8 mouse cellular contexts compared by ENCODE assay signal in the genomic region with DNA sequence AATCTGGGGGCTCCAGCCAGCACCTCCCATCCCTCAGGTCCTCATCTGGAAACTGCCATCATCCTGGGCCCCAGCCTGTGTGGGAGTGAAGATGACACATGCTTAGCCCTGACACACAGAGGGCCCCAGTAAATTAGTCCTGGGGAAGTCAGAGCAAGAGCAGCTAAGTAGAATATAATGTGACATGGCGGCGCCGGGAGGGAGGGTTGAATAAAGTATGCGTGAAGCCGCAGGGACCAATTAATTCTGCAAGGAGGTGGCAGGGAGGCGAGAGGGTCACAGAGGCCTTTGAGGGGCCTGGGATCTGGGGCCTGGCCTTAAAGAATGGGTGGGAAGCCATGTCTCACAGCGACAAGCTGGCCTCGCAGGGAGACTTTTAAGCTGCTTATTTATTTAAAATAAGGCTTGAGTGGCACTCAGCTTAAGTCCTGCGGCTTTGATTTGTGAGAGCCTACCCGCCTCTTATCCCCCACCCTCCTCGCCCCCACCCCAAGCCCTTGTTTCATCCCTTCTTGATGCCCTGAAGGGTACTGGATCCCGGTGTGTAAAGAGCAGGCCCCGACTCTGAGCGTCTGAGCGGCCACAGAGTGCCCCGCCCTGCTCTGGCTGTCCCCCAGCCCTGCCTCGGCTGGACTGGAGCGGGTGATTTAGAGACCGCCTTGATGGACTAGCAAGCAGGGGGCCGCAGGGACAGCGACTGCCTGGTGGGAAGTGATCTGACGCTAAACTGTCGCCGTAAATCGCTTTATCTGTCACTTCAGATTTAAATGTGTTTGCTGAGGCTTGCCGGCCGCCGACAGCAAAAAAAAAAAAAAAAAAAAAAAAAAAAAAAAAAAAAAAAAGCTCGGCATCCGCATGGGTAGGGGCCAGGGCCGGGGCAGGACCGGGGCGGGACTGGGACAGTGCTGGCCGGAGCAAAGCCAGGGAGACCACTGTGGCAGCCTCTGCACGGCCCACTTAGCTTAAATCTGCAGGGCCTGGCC. TPM values are rescaled to one million over a fixed set of nuclear protein-coding genes. Genes with fewer than 3 reads are reported as not detected.
DNase-seq lines count a peak whose midpoint lies in the region; ATAC-seq and TF ChIP-seq lines count a peak whose summit lies in the region.

No protein-coding gene starts in this region.

- intact Hi-C loops in gastrocnemius, adult 2 months (cut with DNase I), result loop anchor here (2.0 to 10.0 kb wide), 2 partner anchors 91 to 345 kb away; a partner anchor contains a TSS

- H3K27ac ChIP-seq in gastrocnemius, adult 2 months, result peak overlapping the region; percentile 40; the same call in 1 of the 2 replicates
- peak overlapping the region; percentile 74 for H3K27ac ChIP-seq in forebrain, embryonic 11.5 days (ENCODE audit: low read depth, low read length)
- H3K27ac ChIP-seq in intestine, embryonic 14.5 days (ENCODE audit: low read depth), result no peak overlapping the region
- H3K27ac ChIP-seq in midbrain, embryonic 15.5 days, result peak overlapping the region; percentile 58

- H3K9me3 ChIP-seq in forebrain, embryonic 11.5 days (ENCODE audit: control insufficient read depth, low read length), result no peaks in the 10 kb centered on the region
- no peaks in the 10 kb centered on the region for H3K9me3 ChIP-seq in intestine, embryonic 14.5 days (ENCODE audit: control insufficient read depth, low read length)
- no peaks in the 10 kb centered on the region for H3K9me3 ChIP-seq in midbrain, embryonic 15.5 days

- 2% methylated on average over 34 of the region's 35 CpGs for whole genome bisulfite sequencing in forebrain, embryonic 11.5 days
- 11% methylated on average over 33 of the region's 35 CpGs for WGBS in intestine, embryonic 14.5 days
- 3% methylated on average over 35 of the region's 35 CpGs for WGBS in midbrain, embryonic 15.5 days

- H3K4me1 ChIP-seq in forebrain, embryonic 11.5 days (replicated peaks; ENCODE audit: control insufficient read depth, insufficient read depth, low read length), result peaks cover 44% of the 10 kb centered on the region
- H3K4me1 ChIP-seq in intestine, embryonic 14.5 days (replicated peaks; ENCODE audit: control insufficient read depth, insufficient read depth, low read length), result peaks cover 37% of the 10 kb centered on the region
- H3K4me1 ChIP-seq in midbrain, embryonic 15.5 days, result peaks cover 80% of the 10 kb centered on the region

- peak; percentile 62 for ATAC-seq in forebrain, embryonic 11.5 days (replicated peaks; ENCODE audit: low FRiP score)
- ATAC-seq in intestine, embryonic 14.5 days (replicated peaks; ENCODE audit: low FRiP score, low TSS enrichment, low read depth), result no peak
- peak; percentile 55 for ATAC-seq in midbrain, embryonic 15.5 days (replicated peaks)

- peak overlapping the region; percentile 50 for H3K4me3 ChIP-seq in gastrocnemius, adult 2 months
- H3K4me3 ChIP-seq in forebrain, embryonic 11.5 days (ENCODE audit: low read depth, low read length), result no peak overlapping the region
- no peak overlapping the region for H3K4me3 ChIP-seq in intestine, embryonic 14.5 days (ENCODE audit: low read depth, low read length)
- H3K4me3 ChIP-seq in midbrain, embryonic 15.5 days, result no peak overlapping the region

- TF ChIP-seq CTCF in gastrocnemius, adult 2 months (IDR thresholded peaks at IDR 0.05), result no peak

- peak; percentile 67 for DNase-seq in gastrocnemius, adult 2 months
- DNase-seq in gastrocnemius, adult 18-20 months (ENCODE audit: low spot score), result no peak
- DNase-seq in forebrain, embryonic 11.5 days (ENCODE audit: low spot score), result peak; percentile 79
- no peak for DNase-seq in intestine, embryonic 14.5 days (ENCODE audit: low spot score)
- DNase-seq in layer of hippocampus, postnatal 25 days (ENCODE audit: extremely low spot score in 1 of 2, low spot score in 1 of 2), result no peak
- no peak for DNase-seq in T-cell, adult 2 months (ENCODE audit: low spot score)
- DNase-seq in frontal cortex, adult 2 months (ENCODE audit: extremely low spot score in 1 of 2, low spot score in 1 of 2), result no peak

- H3K9ac ChIP-seq in forebrain, embryonic 11.5 days (ENCODE audit: low read length), result peak overlapping the region; percentile 51
- H3K9ac ChIP-seq in intestine, embryonic 14.5 days (ENCODE audit: low read length), result no peak overlapping the region
- peak overlapping the region; percentile 13; the same call in 1 of the 2 replicates for H3K9ac ChIP-seq in midbrain, embryonic 15.5 days

- H3K27me3 ChIP-seq in forebrain, embryonic 11.5 days (ENCODE audit: control insufficient read depth, insufficient read depth, low read length), result peaks cover 4% of the 10 kb centered on the region
- peaks cover 21% of the 10 kb centered on the region for H3K27me3 ChIP-seq in intestine, embryonic 14.5 days (replicated peaks; ENCODE audit: control insufficient read depth, insufficient read depth, low read length)
- 0 out of 2 replicates have a peak, but pooled peaks cover 13% of the 10 kb centered on the region for H3K27me3 ChIP-seq in midbrain, embryonic 15.5 days (replicated peaks)

- H3K36me3 ChIP-seq in forebrain, embryonic 11.5 days (ENCODE audit: control insufficient read depth, insufficient read depth, low read length), result no peaks in the 10 kb centered on the region
- no peaks in the 10 kb centered on the region for H3K36me3 ChIP-seq in intestine, embryonic 14.5 days (ENCODE audit: control insufficient read depth, insufficient read depth, low read length)
- no peaks in the 10 kb centered on the region for H3K36me3 ChIP-seq in midbrain, embryonic 15.5 days (replicated peaks)

- H3K4me2 ChIP-seq in forebrain, embryonic 11.5 days (ENCODE audit: low read depth, low read length, severe bottlenecking), result peak overlapping the region; percentile 31; the same call in 1 of the 2 replicates
- peak overlapping the region; percentile 40 for H3K4me2 ChIP-seq in intestine, embryonic 14.5 days (ENCODE audit: low read length)
- peak overlapping the region; percentile 34 for H3K4me2 ChIP-seq in midbrain, embryonic 15.5 days

RNA-seq across cellular contexts. Expression of a gene that starts 13.5 kb away (rescaled TPM):
- 100 to 1,000 TPM; 261 to 294 TPM for total RNA-seq in gastrocnemius, adult 2 months (2021)
- 100 to 1,000 TPM; 276 to 311 TPM for total RNA-seq in gastrocnemius, adult 18-20 months (2021)
- polyA plus RNA-seq in forebrain, embryonic 11.5 days (2014; fragmentation: Nextera tagmentation; extraction: Ambion mirVana), result 3.6 and 4.0 TPM in 2 replicates
- polyA plus RNA-seq in intestine, embryonic 14.5 days (2014; fragmentation: Nextera tagmentation; extraction: Ambion mirVana), result 7.1 and 8.5 TPM in 2 replicates
- polyA plus RNA-seq in midbrain, embryonic 15.5 days (2015; fragmentation: Nextera tagmentation; extraction: Ambion mirVana), result 5.6 and 6.0 TPM in 2 replicates
- total RNA-seq in layer of hippocampus, postnatal 25 days (2021), result 10 to 100 TPM; 16.4 to 22.0 TPM
- 22.3 and 27.2 TPM in 2 replicates for polyA plus RNA-seq in frontal cortex, adult 2 months (2012; rRNA removed)

RNA-seq across cellular contexts. Expression of a gene that starts 30.3 kb away (rescaled TPM):
- total RNA-seq in gastrocnemius, adult 2 months (2021), result 100 to 1,000 TPM in 1 of 2 experiments, 10 to 100 TPM in 1; 89.9 to 125 TPM
- total RNA-seq in gastrocnemius, adult 18-20 months (2021), result 10 to 100 TPM; 89.7 to 98.5 TPM
- polyA plus RNA-seq in forebrain, embryonic 11.5 days (2014; fragmentation: Nextera tagmentation; extraction: Ambion mirVana), result 428 and 444 TPM in 2 replicates
- polyA plus RNA-seq in intestine, embryonic 14.5 days (2014; fragmentation: Nextera tagmentation; extraction: Ambion mirVana), result 212 and 227 TPM in 2 replicates
- polyA plus RNA-seq in midbrain, embryonic 15.5 days (2015; fragmentation: Nextera tagmentation; extraction: Ambion mirVana), result 214 and 230 TPM in 2 replicates
- 100 to 1,000 TPM; 169 to 202 TPM for total RNA-seq in layer of hippocampus, postnatal 25 days (2021)
- 141 and 148 TPM in 2 replicates for polyA plus RNA-seq in frontal cortex, adult 2 months (2012; rRNA removed)

RNA-seq across cellular contexts. Expression of a gene that starts 35.5 kb away (rescaled TPM):
- under 1 TPM; 0.53 to 0.54 TPM for total RNA-seq in gastrocnemius, adult 2 months (2021)
- total RNA-seq in gastrocnemius, adult 18-20 months (2021), result 1 to 10 TPM; 1.1 to 1.9 TPM
- 7.7 and 9.0 TPM in 2 replicates for polyA plus RNA-seq in forebrain, embryonic 11.5 days (2014; fragmentation: Nextera tagmentation; extraction: Ambion mirVana)
- 3.6 TPM in 2 replicates for polyA plus RNA-seq in intestine, embryonic 14.5 days (2014; fragmentation: Nextera tagmentation; extraction: Ambion mirVana)
- polyA plus RNA-seq in midbrain, embryonic 15.5 days (2015; fragmentation: Nextera tagmentation; extraction: Ambion mirVana), result 12.2 and 12.5 TPM in 2 replicates
- total RNA-seq in layer of hippocampus, postnatal 25 days (2021), result 10 to 100 TPM; 18.3 to 21.2 TPM
- 8.1 TPM in 2 replicates for polyA plus RNA-seq in frontal cortex, adult 2 months (2012; rRNA removed)

RNA-seq across cellular contexts. Expression of a gene that starts 50.8 kb away (rescaled TPM):
- total RNA-seq in gastrocnemius, adult 2 months (2021), result under 1 TPM; 0.71 to 0.86 TPM
- total RNA-seq in gastrocnemius, adult 18-20 months (2021), result under 1 TPM; 0.64 to 0.93 TPM
- polyA plus RNA-seq in forebrain, embryonic 11.5 days (2014; fragmentation: Nextera tagmentation; extraction: Ambion mirVana), result 8.0 and 8.5 TPM in 2 replicates
- polyA plus RNA-seq in intestine, embryonic 14.5 days (2014; fragmentation: Nextera tagmentation; extraction: Ambion mirVana), result 7.0 and 7.3 TPM in 2 replicates
- polyA plus RNA-seq in midbrain, embryonic 15.5 days (2015; fragmentation: Nextera tagmentation; extraction: Ambion mirVana), result 4.8 and 5.2 TPM in 2 replicates
- total RNA-seq in layer of hippocampus, postnatal 25 days (2021), result 1 to 10 TPM; 4.3 to 4.6 TPM
- 5.1 and 5.5 TPM in 2 replicates for polyA plus RNA-seq in frontal cortex, adult 2 months (2012; rRNA removed)

Comparison
In these comparisons a context has a peak if more than half of its experiments do, and no peak if none do; other contexts are left out.
1. DNase-seq: peak in gastrocnemius, adult 2 months (single experiment) and forebrain, embryonic 11.5 days (single experiment); none in gastrocnemius, adult 18-20 months (single experiment), intestine, embryonic 14.5 days (single experiment), layer of hippocampus, postnatal 25 days (0 of 2), T-cell, adult 2 months (single experiment) and frontal cortex, adult 2 months (0 of 2).
2. Peak in every context shown above with its lines, with median percentiles within 50 percentile points of each other: H3K4me2 ChIP-seq.